Mouse (Mus musculus) forebrain, postnatal 0 days (tissue): ENCODE results near the gene 4930522H14Rik. TPM values are rescaled to one million over a fixed set of nuclear protein-coding genes. Genes with fewer than 3 reads are reported as not detected.

Source experiments
- ATAC-seq: fragments of 200-750 bp; cut with Nextera tagmentation; 2 replicates; pipeline ENCODE4 v1.8.0; 2017; ENCODE audit warnings: mild to moderate bottlenecking, moderate library complexity
- DNase-seq: peaks from one replicate; pipeline ENCODE4 v3.0.0-alpha.2; 2015
- H3K27ac ChIP-seq: fragments of 300-500 bp; sonication (generic); 2 replicates; pipeline ENCODE4 v1.5.1; 2014; ENCODE audit warnings: low read depth, mild to moderate bottlenecking, antibody characterized with exemption, low read length, moderate library complexity, mixed read lengths
- H3K27me3 ChIP-seq: fragments of 300-500 bp; sonication (generic); 2 replicates; pipeline ENCODE4 v1.6.1; 2014; ENCODE audit warnings: mild to moderate bottlenecking, low read length, mixed read lengths; ENCODE audit not compliant: insufficient read depth
- H3K36me3 ChIP-seq: fragments of 300-500 bp; sonication (generic); 2 replicates; pipeline ENCODE4 v1.6.1; 2014; ENCODE audit warnings: mild to moderate bottlenecking, moderate library complexity; ENCODE audit not compliant: insufficient read depth
- H3K4me1 ChIP-seq: fragments of 300-500 bp; sonication (generic); 2 replicates; pipeline ENCODE4 v1.6.1; 2014; ENCODE audit warnings: antibody characterized with exemption; ENCODE audit not compliant: insufficient read depth
- H3K4me2 ChIP-seq: fragments of 300-500 bp; sonication (generic); 2 replicates; pipeline ENCODE4 v1.6.1; 2014; ENCODE audit warnings: low read depth, mild to moderate bottlenecking, moderate library complexity
- H3K4me3 ChIP-seq: fragments of 300-500 bp; sonication (generic); 2 replicates; pipeline ENCODE4 v1.5.1; 2014; ENCODE audit warnings: low read depth, low read length, mixed read lengths
- H3K9ac ChIP-seq: fragments of 300-500 bp; sonication (generic); 2 replicates; pipeline ENCODE4 v1.6.1; 2014; ENCODE audit warnings: mild to moderate bottlenecking
- H3K9me3 ChIP-seq: fragments of 300-500 bp; sonication (generic); 2 replicates; pipeline ENCODE4 v1.6.1; 2016; ENCODE audit warnings: low read length
- CTCF ChIP-seq: sonication (generic); IDR thresholded peaks from 2 replicates; pipeline ENCODE4 v1.5.1; 2016; ENCODE audit warnings: antibody characterized with exemption, control low read depth, low read depth
- whole genome bisulfite sequencing: fragments of 180-500 bp; shearing (Covaris S2); extraction: QIAGEN DNeasy Blood & Tissue Kit; methylation state at CpG from one replicate; pipeline ENCODE4 v1.1.7; 2014; 5-methylcytosine and 5-hydroxymethylcytosine counted together
- polyA plus RNA-seq: library from polyadenylated mRNA; unstranded; fragments of >200 nt; fragmentation: Nextera tagmentation; extraction: Ambion mirVana; gene quantifications from 2 replicates; pipeline ENCODE4 v1.2.1, GENCODE M21; 2015
- total RNA-seq: library from RNA; depleted of rRNA; stranded (reverse); fragments of >200 nt; gene quantifications from 2 replicates; pipeline ENCODE4 v1.2.3, GENCODE M21; 2014; rRNA removed

The 4930522H14Rik gene
- total and polyA plus RNA-seq, 2 experiments from 2014 or later, result 0.29 TPM; not detected in 1

GRCm38 (mm10) chr4:109460421-109461179, 70.5 kb downstream of the 4930522H14Rik start:
- Histone ChIP-seq H3K4me2 (no peak overlapping the region), H3K4me1 (no peaks in the 10 kb centered on the region), H3K9ac (no peak overlapping the region), H3K36me3 (0 out of 2 replicates have a peak, but pooled peaks cover under 1% of the 10 kb centered on the region), H3K27me3 (no peaks in the 10 kb centered on the region), H3K9me3 (no peaks in the 10 kb centered on the region), H3K4me3 (no peak overlapping the region), H3K27ac (no peak overlapping the region)
- TF ChIP-seq CTCF, result no peak
- ATAC-seq (no peak), DNase-seq (no peak)
- WGBS, result 76% methylated on average over 3 of the region's 3 CpGs

GRCm38 (mm10) chr4:109456821-109457220, 74.3 kb downstream of the 4930522H14Rik start:
- no peak for TF ChIP-seq CTCF
- DNase-seq, result no peak
- Histone ChIP-seq H3K9ac (no peak overlapping the region), H3K9me3 (no peaks in the 10 kb centered on the region), H3K27ac (no peak overlapping the region), H3K36me3 (peaks cover 7% of the 10 kb centered on the region), H3K4me3 (no peak overlapping the region), H3K4me1 (no peaks in the 10 kb centered on the region), H3K27me3 (no peaks in the 10 kb centered on the region), H3K4me2 (no peak overlapping the region)
- WGBS, result 95% methylated on average over 6 of the region's 6 CpGs
- ATAC-seq, result no peak

Other genes with a start within 250 kb of the 4930522H14Rik start
- 1.5 and 4.5 TPM in 2 replicates for gene Ttc39a, start 124.7 kb downstream of the 4930522H14Rik start, total RNA-seq
- 1.1 and 1.9 TPM in 2 replicates for gene Ttc39a, start 124.7 kb downstream of the 4930522H14Rik start, polyA plus RNA-seq
- gene Rnf11, start 46.6 kb downstream of the 4930522H14Rik start, total RNA-seq, result 161 and 167 TPM in 2 replicates
- gene Rnf11, start 46.6 kb downstream of the 4930522H14Rik start, polyA plus RNA-seq, result 68.7 and 84.0 TPM in 2 replicates
- 10.8 and 13.4 TPM in 2 replicates for gene Cdkn2c, start 135.9 kb upstream of the 4930522H14Rik start, total RNA-seq
- 5.6 and 6.4 TPM in 2 replicates for gene Cdkn2c, start 135.9 kb upstream of the 4930522H14Rik start, polyA plus RNA-seq
- gene Faf1, start 145.3 kb upstream of the 4930522H14Rik start, total RNA-seq, result 54.2 and 55.2 TPM in 2 replicates
- gene Faf1, start 145.3 kb upstream of the 4930522H14Rik start, polyA plus RNA-seq, result 28.0 and 33.3 TPM in 2 replicates